Mouse (Mus musculus) right cerebral cortex, postnatal 4 days (tissue): ENCODE data around the gene Kdr.

Source experiments
- DNase-seq: peaks from one replicate; pipeline ENCODE4 v3.0.0-alpha.2; 2022

The Kdr gene

DNA sequence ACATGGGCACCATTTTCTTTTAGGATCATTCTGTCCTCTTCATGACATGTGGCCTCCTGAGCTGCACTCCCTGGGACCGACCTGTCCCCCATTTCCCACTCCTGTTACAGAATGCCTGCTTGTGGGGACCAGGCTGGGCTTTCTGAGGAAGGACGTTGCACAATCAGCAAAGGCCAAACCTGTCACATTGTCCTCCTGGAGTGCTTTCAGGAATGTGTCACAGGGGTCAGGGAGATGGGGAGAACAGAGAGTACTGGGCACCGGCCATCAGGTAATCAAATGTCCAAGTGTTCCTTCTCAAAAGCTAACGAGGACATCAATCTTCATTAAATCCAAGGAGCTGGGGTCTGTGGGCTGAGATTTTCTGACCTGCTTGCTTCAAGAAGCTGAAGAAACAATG lies 72.2 kb downstream of the Kdr start:
- DNase-seq: no peak

DNA sequence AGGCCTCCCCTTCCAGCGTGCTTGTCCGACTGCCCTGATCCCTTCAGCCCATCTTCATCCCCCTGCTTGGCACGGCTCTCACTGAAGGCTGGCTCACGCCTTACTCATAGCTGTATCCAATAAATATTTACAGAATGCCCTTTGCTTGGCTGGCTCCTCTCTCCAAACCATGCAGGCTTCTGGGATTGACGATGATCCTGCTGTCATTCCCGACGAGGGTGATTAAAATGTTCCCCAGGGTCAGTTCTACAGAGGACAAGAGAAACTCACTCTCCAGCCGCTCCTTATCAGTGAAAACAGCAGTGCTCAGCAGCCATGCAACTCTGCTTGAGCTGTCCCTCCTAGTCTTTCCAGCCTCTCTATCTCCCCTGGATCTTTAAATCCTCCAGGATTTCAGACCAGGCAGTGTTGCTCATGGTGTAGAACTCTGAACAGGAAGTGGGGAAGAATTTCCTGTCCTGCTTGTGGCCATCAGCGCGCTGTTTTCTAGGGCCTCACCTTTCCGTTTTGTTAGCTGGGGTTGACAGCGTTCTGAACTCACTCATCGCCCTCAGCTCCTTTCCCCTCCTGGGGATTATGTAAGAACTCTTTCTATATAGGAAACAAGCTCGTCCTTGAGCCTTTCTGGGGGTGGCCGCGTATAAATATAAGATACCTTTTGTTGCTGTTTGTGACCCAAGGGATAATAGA lies 77.9 kb downstream of the Kdr start:
- no peak for DNase-seq

DNA sequence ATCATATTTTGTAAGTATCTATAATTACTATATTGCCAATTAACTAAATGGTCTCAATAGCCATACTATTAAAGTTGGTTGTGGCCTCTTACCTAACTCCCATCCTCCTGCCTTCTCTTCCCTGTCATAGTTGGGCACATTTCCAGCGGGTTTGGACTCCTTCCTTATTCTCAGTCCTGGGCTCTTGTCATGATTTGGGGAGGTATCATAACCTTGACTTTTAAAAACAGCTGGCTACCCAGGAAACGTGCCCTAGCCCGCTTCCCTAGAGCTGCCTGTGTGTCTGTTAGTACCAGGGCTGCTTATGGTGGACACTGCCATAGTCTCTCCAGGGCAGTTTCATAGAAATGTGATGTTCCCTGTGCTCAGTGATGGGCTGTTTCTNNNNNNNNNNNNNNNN lies 82.9 kb downstream of the Kdr start:
- DNase-seq: no peak

DNA sequence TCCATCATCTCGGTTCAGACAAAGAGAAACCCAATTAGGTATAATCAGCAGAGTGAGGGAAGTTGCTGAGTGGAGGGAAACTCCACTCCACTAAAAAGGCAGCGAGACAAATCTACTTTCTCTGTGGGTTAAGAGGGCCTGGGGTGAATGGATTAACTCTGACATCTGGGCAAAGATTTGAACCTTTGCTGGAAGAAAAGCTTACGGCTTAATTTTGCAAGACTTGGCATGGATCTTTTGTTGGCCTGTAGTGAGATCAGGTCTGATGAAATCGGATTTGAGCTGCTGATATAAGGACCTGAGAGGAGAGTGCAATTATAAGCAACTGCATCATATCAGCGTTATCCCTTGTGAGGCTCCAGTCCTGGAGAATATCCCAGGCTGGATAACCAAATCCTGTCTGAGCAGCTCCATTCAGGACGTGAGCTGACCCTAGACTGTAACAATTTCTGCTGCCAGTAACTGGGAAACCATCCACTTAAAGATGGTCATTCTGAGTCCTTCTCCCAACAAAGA lies 85.2 kb downstream of the Kdr start:
- DNase-seq: no peak
